Mouse (Mus musculus) gastrocnemius, postnatal 14 days (tissue): ENCODE data around the gene Hist1h2ap. TPM values are rescaled to one million over a fixed set of nuclear protein-coding genes. Genes with fewer than 3 reads are reported as not detected.
"Not testable (repeated sequence)": the region's sequence is repeated elsewhere in the genome, so short reads cannot be mapped to it uniquely, and the experiment has no call there.

Source experiments
- DNase-seq: peaks from one replicate; pipeline ENCODE4 v3.0.0; 2021; ENCODE audit warnings: mixed read lengths
- intact Hi-C: fragments of 180-260 bp; cut with DNase I; formaldehyde crosslinking; loops from one replicate; pipeline ENCODE4 v1.15.1; 2025; ENCODE audit warnings: low total_unique reads
- total RNA-seq, 2 experiments: library from RNA; stranded (reverse); gene quantifications; 2 replicates each; pipeline ENCODE4 v1.2.3; 2021

Gene Hist1h2ap
- total RNA-seq, 2 experiments from 2014 or later = 29.4 to 69.3 TPM

GRCm38 (mm10) chr13:21812092-21812491 is 21.2 kb downstream of the Hist1h2ap start:
- intact Hi-C loops, DNase-seq: not testable (repeated sequence)

GRCm38 (mm10) chr13:21811539-21811938 is 21.8 kb downstream of the Hist1h2ap start, which contains the start of gene Hist1h4m:
Gene Hist1h4m, plus strand, starts transcription at chr13:21811746.
- intact Hi-C loops, DNase-seq: not testable (repeated sequence)

GRCm38 (mm10) chr13:21811074-21811473 is 22.2 kb downstream of the Hist1h2ap start:
- DNase-seq, intact Hi-C loops: not testable (repeated sequence)

GRCm38 (mm10) chr13:21810073-21810472 is 23.2 kb downstream of the Hist1h2ap start, which contains the start of the genes Hist1h2bq and Hist1h2ao:
Gene Hist1h2bq, minus strand, starts transcription at chr13:21810197.
Gene Hist1h2ao, plus strand, starts transcription at chr13:21810465.
- intact Hi-C loops, DNase-seq: not testable (repeated sequence)

- intact Hi-C loops, DNase-seq: not testable (repeated sequence)
Observed at GRCm38 (mm10) chr13:21803058-21803457, 30.2 kb downstream of the Hist1h2ap start.

- DNase-seq, intact Hi-C loops: not testable (repeated sequence)
Observed at GRCm38 (mm10) chr13:21797163-21797562, 36.1 kb downstream of the Hist1h2ap start.

- DNase-seq = no peak
- intact Hi-C loops = no loop called here
Observed at GRCm38 (mm10) chr13:21795584-21795983, 37.7 kb downstream of the Hist1h2ap start.

- intact Hi-C loops = no loop called here
- no peak for DNase-seq
Observed at GRCm38 (mm10) chr13:21790601-21791283, 42.6 kb downstream of the Hist1h2ap start.

GRCm38 (mm10) chr13:21789925-21790324 is 43.4 kb downstream of the Hist1h2ap start:
- no peak for DNase-seq
- intact Hi-C loops = no loop called here

- no peak for DNase-seq
- intact Hi-C loops = no loop called here
Observed at GRCm38 (mm10) chr13:21787760-21788593, 45.3 kb downstream of the Hist1h2ap start.

GRCm38 (mm10) chr13:21786899-21787629 is 46.2 kb downstream of the Hist1h2ap start, which contains the start of the genes Hist1h2an and Hist1h2bp:
Gene Hist1h2an, minus strand, starts transcription at chr13:21787218.
Gene Hist1h2bp, plus strand, starts transcription at chr13:21787461.
- peak; percentile 75 for DNase-seq
- intact Hi-C loops = not testable (repeated sequence)

- DNase-seq = no peak
- intact Hi-C loops = no loop called here
Observed at GRCm38 (mm10) chr13:21786189-21786898, 47.0 kb downstream of the Hist1h2ap start.

- intact Hi-C loops = no loop called here
- no peak for DNase-seq
Observed at GRCm38 (mm10) chr13:21784311-21784710, 49.0 kb downstream of the Hist1h2ap start.

GRCm38 (mm10) chr13:21783734-21784161 is 49.6 kb downstream of the Hist1h2ap start:
- intact Hi-C loops = no loop called here
- DNase-seq = no peak

- intact Hi-C loops = no loop called here
- DNase-seq = peak; percentile 7
Observed at GRCm38 (mm10) chr13:21783255-21783617, 50.1 kb downstream of the Hist1h2ap start, which contains the start of gene Hist1h3i. Gene Hist1h3i, minus strand, starts transcription at chr13:21783370.
